Mouse (Mus musculus) embryonic facial prominence, embryonic 13.5 days (tissue): ENCODE data around the gene Synm. TPM values are rescaled to one million over a fixed set of nuclear protein-coding genes. Genes with fewer than 3 reads are reported as not detected.
A peak's percentile ranks its signal among the peaks of the same experiment; 100 is the strongest.

ENCODE experiments used
- ATAC-seq: fragments of 200-750 bp; cut with Nextera tagmentation; 2 replicates; pipeline ENCODE4 v1.8.0; 2017; ENCODE audit warnings: low read depth; ENCODE audit not compliant: insufficient number of reproducible peaks, insufficient read depth, low FRiP score, low TSS enrichment
- H3K27ac ChIP-seq: fragments of 300-500 bp; sonication (generic); 2 replicates; pipeline ENCODE4 v1.5.1; 2015; ENCODE audit warnings: moderate library complexity, mild to moderate bottlenecking, inconsistent platforms
- H3K27me3 ChIP-seq: fragments of 300-500 bp; sonication (generic); 2 replicates; pipeline ENCODE4 v1.6.1; 2015; ENCODE audit warnings: mild to moderate bottlenecking, inconsistent platforms
- H3K36me3 ChIP-seq: fragments of 300-500 bp; sonication (generic); 2 replicates; pipeline ENCODE4 v1.6.1; 2015; ENCODE audit warnings: mild to moderate bottlenecking, inconsistent platforms
- H3K4me1 ChIP-seq: fragments of 300-500 bp; sonication (generic); 2 replicates; pipeline ENCODE4 v1.6.1; 2015; ENCODE audit warnings: inconsistent platforms
- H3K4me2 ChIP-seq: fragments of 300-500 bp; sonication (generic); 2 replicates; pipeline ENCODE4 v1.6.1; 2015; ENCODE audit warnings: moderate library complexity, mild to moderate bottlenecking, inconsistent platforms
- H3K4me3 ChIP-seq: fragments of 300-500 bp; sonication (generic); 2 replicates; pipeline ENCODE4 v1.5.1; 2015; ENCODE audit warnings: mild to moderate bottlenecking, inconsistent platforms
- H3K9ac ChIP-seq: fragments of 300-500 bp; sonication (generic); 2 replicates; pipeline ENCODE4 v1.6.1; 2015; ENCODE audit warnings: mild to moderate bottlenecking, inconsistent platforms
- H3K9me3 ChIP-seq: fragments of 300-500 bp; sonication (generic); 2 replicates; pipeline ENCODE4 v1.6.1; 2016; ENCODE audit warnings: inconsistent platforms
- WGBS: fragments of 180-500 bp; shearing (Covaris S2); methylation state at CpG from one replicate; pipeline ENCODE4 v1.1.7; 2015; ENCODE audit warnings: mixed read lengths; 5-methylcytosine and 5-hydroxymethylcytosine counted together
- polyA plus RNA-seq: library from polyadenylated mRNA; unstranded; fragments of >200 nt; fragmentation: Nextera tagmentation; extraction: Ambion mirVana; gene quantifications from 2 replicates; pipeline ENCODE4 v1.2.1, GENCODE M21; 2015

The Synm gene
- polyA plus RNA-seq, 1 experiment from 2014 or later: 0.79 TPM

DNA sequence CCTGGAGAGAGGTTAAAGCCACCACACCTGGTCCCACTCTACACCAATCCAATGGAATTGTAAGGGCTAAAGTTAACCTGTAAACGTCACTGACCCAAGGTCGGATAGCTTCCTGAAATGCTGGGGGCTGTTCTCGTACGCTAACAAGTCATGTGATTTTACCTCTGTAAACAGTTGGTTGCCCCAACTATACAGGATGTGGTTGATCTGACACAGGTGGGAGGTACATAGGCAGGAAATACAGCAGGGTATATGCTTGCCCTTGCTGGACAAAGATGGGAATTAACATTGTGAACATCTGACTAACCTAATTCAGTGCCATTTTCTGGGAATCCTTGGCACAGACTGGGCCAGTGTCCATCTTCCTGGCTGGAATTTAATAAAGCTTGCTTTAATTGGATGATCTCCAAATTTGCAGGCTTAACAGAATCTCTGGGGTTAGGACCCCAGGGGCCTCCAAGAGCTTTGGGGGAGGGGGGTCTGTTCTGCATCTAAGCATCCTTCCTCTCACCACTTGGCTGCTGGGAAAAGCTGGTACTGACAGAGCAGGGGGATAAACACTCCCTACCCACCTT, 11.7 kb downstream of the Synm start:
- peak overlapping the region; percentile 64; the same call in 1 of the 2 replicates for H3K27ac ChIP-seq
- H3K9ac ChIP-seq: no peak overlapping the region
- H3K36me3 ChIP-seq: no peaks in the 10 kb centered on the region
- H3K4me3 ChIP-seq: no peak overlapping the region
- ATAC-seq: no peak
- H3K4me1 ChIP-seq: peaks cover 22% of the 10 kb centered on the region
- no peaks in the 10 kb centered on the region for H3K27me3 ChIP-seq
- H3K9me3 ChIP-seq: peaks cover 4% of the 10 kb centered on the region; the same call in 1 of the 2 replicates
- H3K4me2 ChIP-seq: no peak overlapping the region
- WGBS: 74% methylated on average over 4 of the region's 4 CpGs

DNA sequence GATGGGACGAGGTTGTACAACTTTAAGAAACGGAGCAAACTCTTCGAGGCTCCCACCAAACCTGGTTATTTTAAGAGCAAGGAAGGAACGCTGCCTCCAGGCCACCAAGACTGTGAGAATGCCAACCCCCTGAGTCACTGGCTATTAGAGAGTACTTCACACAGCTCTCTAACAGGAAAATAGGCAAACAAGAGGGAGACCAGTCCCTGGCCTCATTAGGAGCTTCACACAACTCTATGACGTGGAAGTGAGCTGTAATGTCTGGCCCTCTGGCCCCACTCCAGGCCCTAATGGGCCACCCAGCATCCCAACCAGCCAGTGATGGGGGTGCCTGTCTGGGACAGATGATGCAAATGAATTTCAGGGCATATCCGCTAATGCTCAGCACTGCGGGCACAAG, 17.8 kb downstream of the Synm start:
- Histone ChIP-seq H3K9me3 (peaks cover 4% of the 10 kb centered on the region; the same call in 1 of the 2 replicates), H3K27me3 (no peaks in the 10 kb centered on the region), H3K4me3 (no peak overlapping the region), H3K36me3 (no peaks in the 10 kb centered on the region), H3K9ac (no peak overlapping the region), H3K4me2 (no peak overlapping the region), H3K4me1 (peaks cover 14% of the 10 kb centered on the region; the same call in 1 of the 2 replicates), H3K27ac (no peak overlapping the region)
- no peak for ATAC-seq
- WGBS: 70% methylated on average over 7 of the region's 7 CpGs

DNA sequence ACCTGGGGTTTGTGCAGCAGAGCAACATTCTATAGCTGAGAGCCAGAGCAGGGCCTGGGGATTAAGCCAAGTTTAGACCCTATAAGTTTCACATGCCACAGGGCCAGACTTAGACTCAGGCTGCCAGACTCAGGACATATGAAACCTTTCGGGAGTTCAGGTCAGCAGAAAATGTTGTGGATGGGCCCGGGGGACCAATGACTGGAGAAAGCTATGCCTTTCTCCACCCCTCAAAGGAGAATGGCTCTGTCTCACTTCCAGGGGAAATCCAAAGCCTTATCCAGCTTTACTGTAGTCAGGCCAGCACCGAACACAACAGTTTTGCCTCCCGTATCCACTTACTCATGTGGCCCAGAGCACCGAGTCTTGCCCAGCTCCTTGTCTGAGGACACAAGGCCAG, 18.7 kb downstream of the Synm start:
- peaks cover 4% of the 10 kb centered on the region; the same call in 1 of the 2 replicates for H3K9me3 ChIP-seq
- H3K4me2 ChIP-seq: no peak overlapping the region
- no peak overlapping the region for H3K4me3 ChIP-seq
- 51% methylated on average over 5 of the region's 5 CpGs for WGBS
- ATAC-seq: no peak
- H3K36me3 ChIP-seq: no peaks in the 10 kb centered on the region
- H3K9ac ChIP-seq: no peak overlapping the region
- peaks cover 18% of the 10 kb centered on the region; the same call in 1 of the 2 replicates for H3K4me1 ChIP-seq
- peak overlapping the region; percentile 55 for H3K27ac ChIP-seq
- no peaks in the 10 kb centered on the region for H3K27me3 ChIP-seq

DNA sequence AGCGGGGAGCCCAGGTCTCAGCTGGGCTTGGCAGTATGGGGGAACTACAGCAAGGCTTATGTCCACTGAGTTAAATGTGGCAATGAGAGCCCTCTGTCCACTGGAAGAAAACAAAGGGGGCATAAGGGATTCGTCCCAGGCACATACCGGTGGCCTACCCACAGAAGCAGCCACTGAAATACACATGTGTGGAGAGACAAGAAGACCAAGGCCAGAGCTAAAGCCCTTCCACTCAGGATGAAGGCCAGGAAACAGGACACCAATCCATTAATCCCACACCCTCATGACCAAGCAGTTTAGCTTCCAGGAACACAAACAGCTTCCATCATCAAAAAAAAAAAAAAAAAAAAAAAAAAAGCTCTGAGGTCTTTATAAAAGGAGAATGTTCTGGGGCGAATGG, 19.2 kb downstream of the Synm start:
- no peak overlapping the region for H3K9ac ChIP-seq
- no peak overlapping the region for H3K4me2 ChIP-seq
- H3K9me3 ChIP-seq: peaks cover 4% of the 10 kb centered on the region; the same call in 1 of the 2 replicates
- H3K4me1 ChIP-seq: peaks cover 18% of the 10 kb centered on the region; the same call in 1 of the 2 replicates
- no peaks in the 10 kb centered on the region for H3K36me3 ChIP-seq
- no peak overlapping the region for H3K27ac ChIP-seq
- WGBS: 83% methylated on average over 4 of the region's 4 CpGs
- no peak for ATAC-seq
- no peaks in the 10 kb centered on the region for H3K27me3 ChIP-seq
- no peak overlapping the region for H3K4me3 ChIP-seq

DNA sequence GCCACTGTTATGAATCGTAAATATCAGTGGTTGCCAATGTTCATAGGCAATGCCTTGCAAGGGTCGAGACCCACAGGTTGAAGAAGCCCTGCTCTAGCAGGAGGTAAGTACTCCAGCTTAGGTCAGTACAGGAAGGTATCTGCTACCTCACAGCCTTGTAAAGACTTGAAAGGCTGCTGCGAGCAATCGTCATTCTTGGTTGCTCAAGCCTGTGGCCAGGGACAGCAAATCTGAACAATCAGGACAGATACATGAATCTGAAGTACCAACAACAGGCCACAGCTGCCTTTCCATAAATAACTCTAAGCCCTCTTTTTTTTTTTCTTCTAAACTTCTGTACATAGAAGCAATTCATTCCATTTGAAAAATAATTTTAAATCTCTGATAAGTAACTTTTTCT, 27.3 kb downstream of the Synm start:
- Histone ChIP-seq H3K4me1 (0 out of 2 replicates have a peak, but pooled peaks cover 4% of the 10 kb centered on the region), H3K9ac (no peak overlapping the region), H3K4me3 (no peak overlapping the region), H3K27me3 (no peaks in the 10 kb centered on the region), H3K36me3 (peaks cover 23% of the 10 kb centered on the region), H3K4me2 (no peak overlapping the region), H3K9me3 (no peaks in the 10 kb centered on the region), H3K27ac (no peak overlapping the region)
- 86% methylated on average over 4 of the region's 4 CpGs for WGBS
- ATAC-seq: no peak

DNA sequence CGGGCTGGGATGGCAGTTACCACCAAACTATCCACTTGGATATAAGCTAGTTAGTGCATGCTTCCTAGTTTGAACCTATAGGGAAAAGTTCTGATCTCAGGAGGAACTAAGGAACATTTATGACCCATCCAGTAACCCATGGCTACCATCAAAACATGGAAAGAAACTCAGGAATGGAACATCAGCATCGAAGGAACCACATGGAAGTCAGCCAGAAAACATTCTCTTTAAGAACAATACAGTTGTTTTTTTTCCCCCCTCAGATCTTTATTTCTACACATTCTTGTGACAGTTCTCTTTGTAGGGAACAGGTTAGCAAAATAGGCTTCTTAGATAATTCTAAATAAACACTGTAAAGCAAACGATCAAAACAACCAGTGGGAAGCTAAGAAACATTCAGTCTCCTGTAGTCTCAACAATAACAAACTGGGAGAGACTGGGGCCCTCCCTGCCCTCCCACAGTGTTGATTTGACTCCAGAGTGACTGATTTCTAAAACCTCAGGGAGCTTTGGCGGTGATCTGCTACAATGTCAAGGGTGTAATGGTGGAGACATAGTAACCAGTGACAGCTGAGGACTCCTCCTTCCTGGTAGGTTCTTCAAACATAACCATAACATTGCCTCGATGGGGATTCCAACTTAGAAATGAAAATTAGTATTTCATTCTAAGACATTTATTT, 29.0 kb downstream of the Synm start:
- no peak for ATAC-seq
- H3K4me1 ChIP-seq: no peaks in the 10 kb centered on the region
- H3K27me3 ChIP-seq: no peaks in the 10 kb centered on the region
- no peak overlapping the region for H3K4me3 ChIP-seq
- no peak overlapping the region for H3K9ac ChIP-seq
- H3K27ac ChIP-seq: no peak overlapping the region
- peaks cover 40% of the 10 kb centered on the region for H3K36me3 ChIP-seq
- H3K9me3 ChIP-seq: no peaks in the 10 kb centered on the region
- WGBS: 71% methylated on average over 5 of the region's 5 CpGs
- H3K4me2 ChIP-seq: no peak overlapping the region

DNA sequence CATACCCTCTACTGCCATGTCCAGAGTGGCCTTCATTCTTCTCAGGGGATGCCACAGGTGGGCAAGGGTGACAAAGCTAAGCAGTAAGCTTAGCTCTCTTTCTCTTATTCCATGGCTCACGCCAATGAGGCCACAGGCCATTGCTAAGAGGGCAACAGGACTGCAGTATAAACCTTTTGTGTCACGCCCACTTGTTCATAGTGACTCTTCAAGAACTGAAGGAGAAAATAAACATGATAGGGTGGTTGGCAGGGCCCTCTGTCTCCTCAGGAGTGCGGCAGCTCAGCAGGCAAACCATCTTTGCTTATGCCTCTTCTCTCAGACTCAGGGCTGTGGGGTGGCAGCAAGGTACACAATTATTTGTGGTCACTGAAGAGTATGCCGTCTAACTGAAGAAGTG, 30.7 kb downstream of the Synm start:
- Histone ChIP-seq H3K9me3 (no peaks in the 10 kb centered on the region), H3K4me2 (no peak overlapping the region), H3K4me3 (no peak overlapping the region), H3K9ac (no peak overlapping the region), H3K27ac (no peak overlapping the region), H3K4me1 (no peaks in the 10 kb centered on the region), H3K27me3 (no peaks in the 10 kb centered on the region), H3K36me3 (peaks cover 50% of the 10 kb centered on the region)
- WGBS: 89% methylated on average over 4 of the region's 4 CpGs
- no peak for ATAC-seq

DNA sequence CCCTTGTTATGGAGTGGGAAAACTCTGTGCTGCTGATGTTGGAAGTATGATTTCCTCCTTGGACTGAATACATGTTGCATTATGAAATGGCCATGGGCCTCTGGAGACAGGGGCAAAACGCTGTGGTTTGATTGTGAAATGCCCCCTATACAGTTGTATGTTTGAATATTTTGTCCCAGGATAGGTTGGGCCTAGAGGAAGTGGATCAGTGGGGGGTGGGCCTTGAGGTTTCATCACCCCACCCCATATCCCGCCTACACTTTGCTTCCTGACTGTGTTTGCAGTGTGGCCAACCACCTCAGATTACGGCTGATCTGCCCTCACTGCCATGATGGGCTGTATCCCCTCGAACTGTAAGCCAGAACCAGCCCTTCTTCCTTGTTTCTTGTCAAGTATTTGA, 31.3 kb downstream of the Synm start:
- Histone ChIP-seq H3K9me3 (no peaks in the 10 kb centered on the region), H3K9ac (no peak overlapping the region), H3K4me2 (no peak overlapping the region), H3K4me1 (no peaks in the 10 kb centered on the region), H3K27ac (no peak overlapping the region), H3K27me3 (no peaks in the 10 kb centered on the region), H3K36me3 (peaks cover 50% of the 10 kb centered on the region), H3K4me3 (no peak overlapping the region)
- ATAC-seq: no peak
- 98% methylated on average over 4 of the region's 4 CpGs for WGBS

DNA sequence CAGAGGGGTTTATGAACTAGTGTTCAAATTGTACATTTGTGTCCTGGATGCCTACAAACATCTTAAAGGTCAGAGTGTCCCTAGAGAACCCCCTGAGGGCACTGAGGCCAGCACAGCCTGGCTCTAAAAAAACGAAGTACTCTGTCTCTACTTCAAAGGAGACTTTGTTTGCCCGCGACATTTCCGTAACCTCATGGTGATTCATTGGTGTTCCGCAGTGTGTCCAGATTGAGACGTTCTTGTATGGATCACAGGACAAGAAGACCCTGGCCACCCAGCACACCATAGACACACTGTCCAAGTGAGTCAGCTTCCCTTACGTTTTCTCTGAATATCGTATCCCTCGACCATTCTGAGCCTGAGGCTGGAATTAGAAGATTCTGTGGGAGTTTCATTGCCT, 34.5 kb downstream of the Synm start:
- H3K9ac ChIP-seq: no peak overlapping the region
- no peaks in the 10 kb centered on the region for H3K27me3 ChIP-seq
- no peak overlapping the region for H3K4me2 ChIP-seq
- 44% methylated on average over 9 of the region's 9 CpGs for WGBS
- H3K27ac ChIP-seq: no peak overlapping the region
- no peaks in the 10 kb centered on the region for H3K4me1 ChIP-seq
- H3K4me3 ChIP-seq: no peak overlapping the region
- H3K9me3 ChIP-seq: no peaks in the 10 kb centered on the region
- H3K36me3 ChIP-seq: peaks cover 60% of the 10 kb centered on the region
- no peak for ATAC-seq

DNA sequence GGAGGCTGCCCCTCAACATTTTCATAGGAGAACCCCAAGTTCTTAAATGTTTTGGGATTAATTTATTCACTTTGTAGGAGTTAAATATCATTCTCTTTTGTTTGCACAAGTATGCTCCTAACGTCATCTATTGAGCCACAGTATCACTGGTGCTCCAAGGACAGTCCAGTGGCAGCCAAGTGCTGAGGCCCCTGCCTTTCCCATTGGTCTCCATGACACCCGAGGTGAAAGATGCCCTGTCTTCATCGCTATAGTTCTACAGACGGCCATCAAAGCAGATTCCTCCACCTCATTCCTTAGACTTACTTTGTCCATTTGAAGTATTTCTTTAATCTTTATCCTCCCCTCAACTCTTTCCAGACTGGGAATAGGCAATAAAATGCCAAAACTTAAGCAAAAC, 35.0 kb downstream of the Synm start:
- H3K4me2 ChIP-seq: no peak overlapping the region
- WGBS: 49% methylated on average over 4 of the region's 4 CpGs
- no peak for ATAC-seq
- no peaks in the 10 kb centered on the region for H3K27me3 ChIP-seq
- H3K9ac ChIP-seq: no peak overlapping the region
- H3K36me3 ChIP-seq: peaks cover 65% of the 10 kb centered on the region
- no peak overlapping the region for H3K27ac ChIP-seq
- H3K9me3 ChIP-seq: no peaks in the 10 kb centered on the region
- no peak overlapping the region for H3K4me3 ChIP-seq
- no peaks in the 10 kb centered on the region for H3K4me1 ChIP-seq

DNA sequence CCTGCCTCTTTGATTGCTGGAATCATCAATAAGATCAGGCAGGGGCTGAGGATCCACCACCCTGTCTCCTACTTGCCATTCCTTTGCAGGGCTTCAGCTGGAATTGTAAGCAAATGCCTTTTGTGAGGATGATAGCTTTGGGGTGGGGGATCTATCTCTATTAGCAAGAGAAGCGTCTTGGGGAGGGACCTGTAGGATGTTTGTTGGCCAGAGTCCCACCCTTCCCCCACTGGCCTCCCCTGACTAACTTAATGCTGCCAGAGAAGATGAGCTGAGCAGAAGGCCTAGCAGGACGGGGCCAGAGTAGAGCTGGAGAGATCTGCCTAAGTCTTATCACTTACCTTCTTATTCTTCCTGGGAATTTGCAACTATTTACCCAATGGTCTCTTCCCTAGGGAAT, 37.4 kb downstream of the Synm start:
- H3K9me3 ChIP-seq: no peaks in the 10 kb centered on the region
- no peak overlapping the region for H3K9ac ChIP-seq
- H3K4me3 ChIP-seq: no peak overlapping the region
- no peak overlapping the region for H3K27ac ChIP-seq
- H3K36me3 ChIP-seq: peaks cover 64% of the 10 kb centered on the region
- H3K4me2 ChIP-seq: no peak overlapping the region
- H3K4me1 ChIP-seq: 0 out of 2 replicates have a peak, but pooled peaks cover 2% of the 10 kb centered on the region
- no peak for ATAC-seq
- H3K27me3 ChIP-seq: no peaks in the 10 kb centered on the region
- WGBS: 49% methylated on average over 2 of the region's 2 CpGs

DNA sequence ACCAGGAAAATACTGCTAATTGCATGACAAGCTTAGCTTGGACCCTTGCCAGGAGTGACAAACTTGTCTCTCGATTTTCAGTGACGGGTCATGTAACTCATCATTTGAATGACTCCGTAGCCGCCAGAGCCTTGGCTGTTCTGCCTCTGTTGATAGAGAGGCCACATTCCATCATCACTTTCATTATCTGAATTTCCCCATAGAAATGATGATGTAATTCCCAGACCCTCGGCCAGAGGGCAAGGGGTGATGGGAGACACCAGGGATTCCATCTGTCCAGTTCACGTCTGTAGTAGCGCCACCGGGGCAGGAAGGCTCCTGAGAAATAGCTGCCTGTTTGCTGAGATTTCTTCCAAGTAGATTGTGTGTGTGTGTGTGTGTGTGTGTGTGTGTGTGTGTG, 40.7 kb downstream of the Synm start:
- ATAC-seq: no peak
- H3K9ac ChIP-seq: no peak overlapping the region
- no peaks in the 10 kb centered on the region for H3K27me3 ChIP-seq
- peaks cover 46% of the 10 kb centered on the region for H3K36me3 ChIP-seq
- H3K4me1 ChIP-seq: peaks cover 19% of the 10 kb centered on the region
- no peak overlapping the region for H3K27ac ChIP-seq
- 69% methylated on average over 8 of the region's 8 CpGs for WGBS
- no peaks in the 10 kb centered on the region for H3K9me3 ChIP-seq
- no peak overlapping the region for H3K4me2 ChIP-seq
- H3K4me3 ChIP-seq: no peak overlapping the region
